Mouse (Mus musculus) urinary bladder, adult 2 months (tissue): ENCODE measurements around the gene Mrps18b. TPM values are rescaled to one million over a fixed set of nuclear protein-coding genes. Genes with fewer than 3 reads are reported as not detected.

ENCODE experiments used
- DNase-seq: peaks from one replicate; pipeline ENCODE4 v3.0.0; 2022; ENCODE audit warnings: low spot score
- polyA plus RNA-seq: library from polyadenylated mRNA; depleted of rRNA; stranded (reverse); fragments of >200 nt; gene quantifications from 2 replicates; pipeline ENCODE4 v1.2.3, GENCODE M21; 2012

Gene Mrps18b
- polyA plus RNA-seq, 1 experiment: 90.8 TPM

DNA sequence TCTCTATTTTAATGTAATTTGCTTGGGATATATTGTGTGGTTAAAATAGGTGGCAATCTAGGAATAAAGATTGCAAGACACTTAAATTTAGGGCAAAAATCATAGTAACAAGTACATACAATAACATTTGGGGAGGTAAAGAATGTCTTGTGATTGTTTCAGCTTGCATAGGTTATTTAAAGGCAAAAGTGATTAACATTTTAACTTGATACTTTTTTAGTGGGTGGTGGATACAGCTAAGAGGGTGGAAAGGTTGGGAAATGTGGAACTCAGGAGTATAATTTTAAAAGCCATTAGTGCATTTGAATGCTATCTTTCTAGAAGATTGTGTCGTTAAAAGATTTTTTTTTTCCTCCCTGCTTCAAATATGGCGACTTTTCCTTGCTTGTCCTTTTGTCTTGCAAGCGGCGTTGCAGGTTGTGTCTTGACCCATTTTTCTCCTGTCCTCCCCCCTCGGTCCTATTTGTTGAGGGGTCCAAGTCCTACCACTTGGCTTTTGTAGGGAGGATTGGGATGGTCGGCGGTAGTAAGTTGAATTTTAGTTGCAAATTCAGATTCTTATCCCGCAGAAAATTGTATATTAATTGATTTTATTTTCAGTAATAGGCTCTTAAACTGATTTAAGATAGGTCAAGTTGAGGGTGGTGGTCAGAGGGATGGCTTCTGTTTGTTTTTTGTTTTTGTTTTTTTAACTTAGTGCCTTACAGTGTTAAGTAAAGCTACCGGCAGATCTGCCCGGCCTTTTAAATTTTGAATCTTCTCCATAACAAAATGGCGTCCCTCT, 2.3 kb upstream of the Mrps18b start:
- DNase-seq: no peak

DNA sequence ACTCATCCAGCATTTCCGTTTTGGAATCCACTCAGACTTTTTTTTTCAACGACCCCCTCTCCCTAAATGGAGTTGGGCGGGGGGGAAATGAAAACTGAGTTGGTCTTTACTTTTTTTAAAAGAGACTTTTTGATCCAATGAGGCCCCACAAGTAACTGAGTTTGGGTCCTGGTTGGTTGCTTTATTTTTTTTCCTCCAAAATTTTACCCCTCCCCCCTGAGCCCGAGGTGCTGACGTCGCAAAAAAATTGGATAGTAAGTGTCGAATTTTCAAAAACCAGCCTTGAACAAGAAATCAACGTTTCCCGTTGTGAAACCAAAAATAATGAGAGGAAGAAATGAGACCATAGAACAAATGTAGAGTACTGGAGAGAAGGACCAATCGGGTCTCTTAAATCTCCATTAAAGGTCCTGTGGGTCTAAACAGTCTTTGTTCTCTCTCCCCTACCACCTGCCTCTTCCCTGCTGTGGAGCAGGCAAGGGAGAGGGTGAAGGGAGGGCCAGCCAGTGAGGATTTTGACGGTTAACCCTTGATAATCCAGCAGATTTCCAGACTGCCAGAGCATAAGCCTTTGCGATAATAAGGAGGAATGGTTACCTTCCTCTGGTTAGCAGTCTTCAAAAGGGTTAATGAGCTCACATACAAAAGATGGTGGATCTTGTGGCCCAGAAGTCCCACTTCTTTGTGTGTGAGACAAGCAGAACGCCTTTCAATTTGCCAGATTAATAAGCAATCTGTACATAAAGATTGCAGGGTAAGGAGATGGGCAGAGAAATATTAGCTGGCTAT, 1.5 kb upstream of the Mrps18b start:
- no peak for DNase-seq

DNA sequence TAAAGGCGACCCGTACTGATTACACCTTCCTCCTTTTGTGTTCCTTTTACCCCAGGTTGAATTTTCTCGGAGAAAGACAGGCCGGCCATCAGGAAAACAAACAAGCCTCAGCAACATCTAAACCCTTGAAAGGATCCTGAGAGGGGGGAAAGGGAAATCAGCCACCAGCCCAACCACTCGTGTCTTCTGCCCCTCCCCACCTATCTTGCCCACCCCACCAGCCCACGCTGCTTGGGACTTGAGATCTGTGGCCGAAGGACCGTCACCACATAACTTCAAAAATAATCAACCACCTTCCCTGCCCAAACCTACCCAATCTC, 914 bp upstream of the Mrps18b start:
- no peak for DNase-seq

DNA sequence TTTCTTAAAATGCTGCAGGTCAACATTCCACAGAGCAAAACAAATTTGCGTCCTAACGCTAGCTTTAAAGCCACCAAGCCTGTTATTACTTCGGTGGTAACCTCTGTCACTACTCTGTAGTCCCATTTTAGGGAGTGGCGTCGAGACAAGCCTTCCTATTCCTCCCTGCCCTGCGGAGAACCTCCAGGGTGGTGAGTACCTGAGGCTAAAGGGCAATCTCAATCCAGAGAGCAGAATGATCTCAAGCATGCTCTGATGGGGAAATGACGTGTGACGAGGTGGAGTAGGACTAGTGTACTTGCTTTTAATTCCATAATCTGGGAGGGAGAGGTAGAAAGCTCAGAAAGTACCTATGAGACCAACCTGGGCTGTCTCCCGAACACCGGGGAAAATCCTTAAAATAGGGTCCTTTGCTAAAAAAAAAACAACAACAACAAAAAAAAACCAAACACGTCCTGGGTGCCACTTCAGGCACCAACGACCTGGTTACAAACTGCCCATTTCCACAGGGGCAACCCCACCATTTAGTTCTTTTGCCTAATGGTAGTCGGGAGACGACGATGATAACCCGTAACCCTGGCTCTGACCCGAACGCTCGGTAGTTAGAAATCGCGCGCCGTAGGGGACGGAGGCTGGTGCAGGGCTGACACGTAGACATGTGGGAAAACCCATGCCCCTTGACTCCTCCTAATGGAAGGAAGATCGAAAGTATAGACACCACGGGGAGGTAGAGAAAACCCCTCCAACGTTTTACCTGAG, 472 bp downstream of the Mrps18b start:
- no peak for DNase-seq

DNA sequence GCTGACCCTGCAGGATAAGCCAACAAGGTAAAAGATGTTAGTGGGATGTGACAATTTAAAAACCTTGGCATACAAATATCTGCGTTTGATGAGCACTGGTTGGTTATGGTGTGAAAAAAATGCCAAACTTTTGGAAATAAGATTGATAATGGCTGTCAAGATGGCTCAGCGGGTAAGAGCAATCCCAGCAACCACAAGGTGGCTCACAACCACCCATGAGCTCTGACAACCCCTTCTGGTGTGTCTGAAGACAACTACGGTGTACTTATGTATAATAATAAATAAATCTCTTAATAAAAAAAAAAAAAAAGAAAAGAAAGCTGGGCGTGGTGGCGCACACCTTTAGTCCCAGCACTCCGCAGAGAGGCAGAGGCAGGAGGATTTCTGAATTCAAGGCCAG, 1.2 kb downstream of the Mrps18b start:
- DNase-seq: no peak

DNA sequence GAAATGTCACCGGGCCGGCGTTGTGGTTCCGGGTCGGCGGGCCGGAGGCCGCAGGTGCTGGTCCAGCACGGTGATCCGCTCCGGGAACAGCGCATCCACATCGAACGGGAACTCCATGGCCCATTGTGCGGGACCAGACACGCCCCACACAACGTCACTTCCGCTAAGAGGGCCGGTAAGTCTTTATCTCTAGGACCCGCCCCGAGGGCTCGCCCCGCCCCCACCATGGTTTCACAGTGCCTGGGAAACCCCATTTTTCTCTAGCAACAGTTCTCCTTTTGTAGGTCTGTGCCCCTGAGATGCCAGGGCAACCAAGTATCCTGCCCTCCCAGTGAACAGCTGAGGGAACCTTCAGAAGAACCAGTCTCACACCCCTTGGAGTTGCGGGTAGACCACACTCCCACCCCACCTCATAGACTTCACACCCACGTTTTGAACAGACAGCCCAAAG, 6.2 kb downstream of the Mrps18b start, which contains the start of gene Atat1:
Gene Atat1, minus strand, starts transcription at position 157 of the 451 bp plus-strand sequence.
- DNase-seq: peak; percentile 79

DNA sequence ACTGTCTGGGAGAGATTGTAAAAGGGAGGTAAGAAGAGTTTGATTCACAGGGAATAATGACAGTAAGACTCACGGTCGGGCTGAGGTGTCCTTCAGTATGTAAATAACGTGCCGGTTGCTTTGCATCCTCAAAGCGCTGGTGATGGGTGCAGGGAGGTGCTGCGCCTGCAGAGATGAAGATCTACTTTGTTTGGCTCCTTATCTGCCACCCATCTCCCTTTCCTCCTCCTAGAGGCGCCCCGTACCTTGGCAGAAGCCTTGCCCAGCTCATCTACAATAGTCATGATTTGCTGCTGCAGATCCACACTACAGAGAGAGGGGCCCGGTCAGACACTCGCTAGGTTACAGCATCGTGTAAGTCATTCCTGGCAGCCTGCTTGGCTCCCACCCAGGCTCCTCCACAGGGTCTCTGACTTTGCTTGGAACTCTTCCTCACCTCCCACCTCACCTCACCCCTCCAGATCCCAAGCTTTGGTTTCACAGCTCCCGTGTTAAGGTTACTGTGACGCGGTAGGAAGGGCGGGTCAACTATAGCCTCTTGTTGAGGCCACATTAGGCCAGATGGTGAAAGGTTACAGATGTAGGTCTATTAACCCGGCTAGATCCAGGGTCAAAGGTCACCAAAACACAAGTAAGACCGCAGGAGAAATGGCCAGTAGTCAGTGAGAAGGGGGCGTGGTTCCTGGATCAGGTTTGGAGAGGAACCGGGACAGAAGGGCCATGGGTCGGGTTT, 6.8 kb downstream of the Mrps18b start:
- DNase-seq: no peak

DNA sequence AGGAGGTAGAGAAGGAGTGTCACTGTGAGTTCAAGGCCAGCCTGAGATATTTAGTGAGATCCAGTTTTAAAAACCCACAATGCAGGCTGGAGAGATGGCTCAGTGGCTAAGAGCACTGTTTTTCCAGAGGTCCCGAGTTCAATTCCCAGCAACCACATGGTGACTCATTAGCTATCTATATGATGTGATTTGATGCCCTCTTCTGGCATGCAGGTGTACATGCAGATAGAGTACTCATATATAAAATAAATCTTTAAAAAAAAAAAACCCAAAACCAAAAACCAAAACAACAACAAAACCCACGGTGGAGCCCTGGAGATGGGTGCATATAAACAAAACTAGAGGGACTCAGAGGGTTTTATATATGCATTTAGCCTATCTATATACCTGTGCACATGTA, 8.6 kb downstream of the Mrps18b start:
- DNase-seq: no peak

DNA sequence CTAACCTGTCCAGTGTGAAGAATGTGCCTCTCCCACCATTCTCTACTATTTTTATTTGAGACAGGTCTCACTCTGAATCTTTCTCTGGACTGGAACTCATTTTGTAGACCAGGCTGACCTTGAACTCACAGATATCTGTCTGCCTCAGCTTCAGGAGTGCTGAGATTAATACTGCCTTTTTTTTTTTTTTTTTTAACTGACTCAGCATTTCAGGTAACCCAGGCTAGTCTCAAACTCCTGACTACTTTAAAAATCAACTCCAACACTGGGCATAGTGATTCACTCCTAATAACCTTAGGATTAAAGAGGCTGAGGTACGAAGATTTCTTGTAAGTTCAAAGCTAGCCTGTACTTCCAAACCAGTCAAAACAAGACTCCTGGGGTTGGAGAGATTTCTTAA, 10.6 kb downstream of the Mrps18b start:
- DNase-seq: no peak

DNA sequence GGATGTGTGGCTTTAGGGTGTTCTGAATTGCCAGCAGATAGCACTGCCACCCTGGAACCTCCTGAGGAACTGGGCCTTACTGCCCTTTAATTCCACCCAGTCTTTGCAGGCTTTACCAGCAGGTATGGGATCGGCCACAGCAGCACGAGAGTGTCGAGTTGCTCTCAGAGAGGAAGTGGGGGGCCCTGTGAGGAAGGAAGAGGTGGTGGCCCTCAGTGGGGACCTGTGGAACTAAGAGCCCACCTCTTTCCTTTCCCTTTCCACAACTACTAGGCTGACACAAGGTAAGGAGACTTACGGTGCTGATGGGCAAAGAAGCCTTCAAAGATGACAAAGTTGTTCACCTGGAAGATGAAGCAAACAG, 12.2 kb downstream of the Mrps18b start:
- no peak for DNase-seq

DNA sequence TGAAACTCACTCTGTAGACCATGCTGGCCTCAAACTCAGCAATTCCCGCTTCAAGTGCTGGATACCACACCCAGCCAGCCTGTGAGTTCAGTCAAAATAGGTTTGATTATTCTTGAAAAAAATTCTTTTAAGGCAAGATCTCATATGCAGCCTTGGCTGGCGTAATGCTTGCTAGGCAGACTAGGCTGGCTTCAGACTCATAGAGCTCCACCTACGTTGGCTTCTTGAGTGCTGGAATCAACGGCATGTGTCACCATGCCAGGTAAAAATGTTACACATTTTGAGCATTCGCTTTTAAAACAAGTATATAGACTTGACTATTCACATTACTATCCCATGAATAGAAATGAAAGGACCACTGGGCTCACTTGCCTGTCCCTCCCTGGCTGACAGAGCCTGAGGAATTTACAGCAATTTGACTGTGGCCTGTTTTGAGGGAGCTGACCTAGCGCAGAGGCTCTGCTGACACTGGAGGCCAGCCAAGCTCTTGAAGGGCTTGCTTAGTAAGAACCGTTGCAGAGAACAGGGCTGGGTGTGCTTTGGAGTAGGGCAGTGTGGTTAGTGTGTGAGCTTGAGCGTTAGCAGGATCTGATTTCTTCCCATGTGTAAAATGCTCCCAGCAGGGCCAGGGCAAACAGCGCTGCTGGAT, 12.7 kb downstream of the Mrps18b start:
- DNase-seq: no peak

DNA sequence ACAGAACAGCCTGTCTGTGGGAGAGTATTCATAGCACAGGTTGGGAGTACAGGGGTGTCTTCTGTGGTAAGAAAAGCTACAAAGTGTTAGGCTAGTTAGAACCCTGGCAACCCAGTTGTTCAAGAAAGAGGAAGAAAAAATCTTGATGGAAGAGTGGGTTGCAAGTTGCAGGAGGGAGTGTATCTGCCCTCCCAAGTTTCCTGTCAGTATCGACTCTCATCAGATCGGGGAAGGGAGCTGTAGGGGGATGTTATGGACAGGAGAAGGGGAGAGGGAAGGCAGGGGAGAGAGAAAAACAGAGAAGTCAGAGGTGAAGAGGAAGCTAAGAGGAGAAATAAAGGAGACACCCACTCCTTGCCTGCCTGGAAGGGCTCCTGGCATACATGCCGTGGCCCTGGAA, 15.6 kb downstream of the Mrps18b start:
- DNase-seq: no peak

DNA sequence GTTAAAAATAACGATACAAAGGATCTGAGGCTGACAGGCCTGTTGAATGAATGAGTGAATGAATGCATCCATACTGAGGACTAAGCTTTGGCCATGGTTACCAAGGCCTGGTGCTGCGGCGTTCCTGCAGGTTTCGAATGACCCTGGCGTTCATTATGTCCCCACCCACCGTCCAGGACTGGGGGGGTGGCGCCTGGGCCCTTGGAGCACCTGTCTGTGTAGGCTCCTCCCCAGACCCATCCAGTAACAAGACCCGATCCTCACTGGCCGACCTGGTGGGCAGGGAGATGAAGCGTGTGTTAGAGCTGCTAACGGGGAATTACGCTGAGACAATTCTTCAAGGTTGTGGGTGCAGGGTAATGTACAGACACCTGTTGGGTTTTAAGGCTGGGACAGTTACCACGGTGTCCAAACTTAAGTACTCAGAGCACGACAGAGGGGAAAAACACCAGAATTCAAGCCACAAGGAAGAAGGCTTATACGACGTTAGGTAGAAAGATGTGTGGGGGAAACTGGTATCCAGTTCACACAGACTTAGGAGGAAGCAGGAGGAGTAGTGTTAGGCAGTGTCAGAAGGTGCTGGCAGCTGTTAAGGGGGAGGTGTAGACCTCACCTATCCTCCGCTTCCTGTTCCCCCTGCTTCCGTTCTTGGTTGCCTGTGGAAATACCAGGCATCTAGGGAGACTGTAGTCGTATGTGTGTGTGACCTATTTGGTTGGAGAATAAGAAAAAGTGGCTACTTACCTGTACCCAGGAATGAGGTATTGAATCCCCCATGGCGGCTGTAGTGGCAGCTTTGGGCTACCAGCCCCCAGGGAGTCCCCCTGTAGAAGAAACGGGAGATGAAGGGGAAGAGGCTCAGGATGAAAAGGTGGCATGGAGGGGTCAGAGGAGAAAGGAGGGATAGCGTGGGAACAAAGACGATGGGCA, 18.3 kb downstream of the Mrps18b start:
- DNase-seq: no peak

DNA sequence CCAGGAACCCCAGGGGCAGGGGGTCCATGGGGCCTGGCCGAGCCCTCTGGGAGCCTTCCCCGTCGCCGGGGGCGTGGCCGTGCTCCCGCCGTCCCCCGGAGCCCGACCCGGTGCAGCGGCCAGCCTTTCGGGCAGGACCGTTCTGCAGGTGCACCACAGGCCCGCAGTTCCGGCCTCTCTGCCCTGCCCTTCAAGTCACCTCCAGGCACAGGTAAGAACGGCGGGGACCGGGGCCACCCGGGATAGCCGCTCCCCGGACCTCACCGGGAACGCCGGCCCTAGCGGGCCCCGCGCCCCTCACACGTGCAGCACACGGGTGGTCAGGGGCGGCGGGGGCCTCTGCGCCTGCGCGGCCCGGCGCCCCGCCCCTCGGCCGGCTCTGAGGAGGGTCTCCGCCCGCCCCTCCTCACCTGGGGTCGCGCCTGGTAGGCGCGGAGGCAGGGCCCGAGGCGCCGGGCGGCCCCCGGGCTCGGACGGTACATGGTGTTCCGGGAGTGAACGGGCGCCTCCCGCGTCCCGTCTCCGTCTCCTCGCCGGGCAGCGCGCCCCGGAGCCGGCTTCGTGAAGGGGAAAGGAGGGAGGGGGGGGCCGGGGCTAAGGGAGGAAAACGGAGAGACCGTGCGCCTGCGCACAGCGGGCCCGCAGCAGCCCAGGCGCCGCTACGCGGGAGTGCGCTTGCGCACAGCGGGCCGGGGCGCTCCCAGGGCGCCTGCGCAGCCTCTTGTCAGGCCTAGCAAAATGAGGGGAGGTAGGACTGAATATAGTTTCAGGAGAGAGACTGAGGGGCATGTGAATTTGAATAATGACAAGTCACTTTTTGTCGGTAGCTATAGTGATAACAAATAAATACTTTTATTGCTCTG, 19.2 kb downstream of the Mrps18b start, which contains the start of gene 2310061I04Rik:
Gene 2310061I04Rik, minus strand, starts transcription at position 651 of the 863 bp plus-strand sequence.
- peak; percentile 84 for DNase-seq

DNA sequence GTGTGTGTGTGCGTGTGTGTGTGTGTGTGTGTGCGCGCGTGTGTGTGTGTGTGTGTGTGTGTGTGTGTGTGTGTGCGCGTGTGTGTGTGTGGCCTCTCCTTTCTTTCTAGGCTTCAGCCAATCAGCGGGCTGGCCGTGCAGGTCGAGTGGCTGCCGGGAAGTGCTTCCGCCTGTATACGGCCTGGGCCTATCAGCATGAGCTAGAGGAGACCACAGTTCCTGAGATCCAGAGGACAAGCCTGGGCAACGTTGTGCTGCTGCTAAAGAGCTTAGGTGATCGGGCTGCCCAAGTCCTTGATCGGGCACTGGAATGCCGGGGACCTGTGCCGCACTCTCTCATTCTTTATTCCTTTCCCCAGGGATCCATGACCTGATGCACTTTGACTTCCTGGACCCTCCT, 28.5 kb downstream of the Mrps18b start:
- DNase-seq: no peak

DNA sequence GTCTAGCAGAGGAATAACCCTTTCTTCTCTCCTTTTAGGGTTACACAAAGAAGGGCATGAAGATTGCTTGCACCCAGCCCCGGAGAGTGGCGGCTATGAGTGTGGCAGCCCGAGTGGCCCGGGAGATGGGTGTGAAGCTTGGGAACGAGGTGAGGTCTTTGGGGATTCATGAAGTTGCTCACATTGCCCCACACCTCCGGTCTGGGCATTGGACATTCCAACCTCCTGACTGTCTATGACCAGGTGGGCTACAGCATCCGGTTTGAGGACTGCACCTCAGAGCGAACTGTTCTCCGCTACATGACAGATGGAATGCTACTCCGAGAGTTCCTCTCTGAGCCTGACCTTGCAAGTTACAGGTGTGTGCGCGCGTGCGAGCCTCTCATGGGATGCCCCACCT, 32.4 kb downstream of the Mrps18b start:
- no peak for DNase-seq

DNA sequence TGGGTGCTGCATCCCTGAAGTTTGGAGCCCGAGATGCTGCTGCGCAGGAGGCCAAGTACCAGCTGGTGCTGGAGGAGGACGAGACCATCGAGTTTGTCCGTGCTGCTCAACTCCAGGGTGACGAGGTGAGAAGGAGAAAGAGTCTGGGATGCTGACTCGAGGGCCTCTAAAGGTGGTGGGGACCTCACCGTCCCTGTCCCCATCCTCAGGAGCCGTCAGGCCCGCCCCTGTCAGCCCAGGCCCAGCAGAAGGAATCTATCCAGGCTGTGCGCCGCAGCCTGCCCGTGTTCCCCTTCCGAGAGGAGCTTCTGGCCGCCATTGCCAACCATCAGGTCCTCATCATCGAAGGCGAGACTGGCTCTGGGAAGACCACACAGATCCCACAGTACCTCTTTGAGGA, 33.3 kb downstream of the Mrps18b start:
- no peak for DNase-seq

DNA sequence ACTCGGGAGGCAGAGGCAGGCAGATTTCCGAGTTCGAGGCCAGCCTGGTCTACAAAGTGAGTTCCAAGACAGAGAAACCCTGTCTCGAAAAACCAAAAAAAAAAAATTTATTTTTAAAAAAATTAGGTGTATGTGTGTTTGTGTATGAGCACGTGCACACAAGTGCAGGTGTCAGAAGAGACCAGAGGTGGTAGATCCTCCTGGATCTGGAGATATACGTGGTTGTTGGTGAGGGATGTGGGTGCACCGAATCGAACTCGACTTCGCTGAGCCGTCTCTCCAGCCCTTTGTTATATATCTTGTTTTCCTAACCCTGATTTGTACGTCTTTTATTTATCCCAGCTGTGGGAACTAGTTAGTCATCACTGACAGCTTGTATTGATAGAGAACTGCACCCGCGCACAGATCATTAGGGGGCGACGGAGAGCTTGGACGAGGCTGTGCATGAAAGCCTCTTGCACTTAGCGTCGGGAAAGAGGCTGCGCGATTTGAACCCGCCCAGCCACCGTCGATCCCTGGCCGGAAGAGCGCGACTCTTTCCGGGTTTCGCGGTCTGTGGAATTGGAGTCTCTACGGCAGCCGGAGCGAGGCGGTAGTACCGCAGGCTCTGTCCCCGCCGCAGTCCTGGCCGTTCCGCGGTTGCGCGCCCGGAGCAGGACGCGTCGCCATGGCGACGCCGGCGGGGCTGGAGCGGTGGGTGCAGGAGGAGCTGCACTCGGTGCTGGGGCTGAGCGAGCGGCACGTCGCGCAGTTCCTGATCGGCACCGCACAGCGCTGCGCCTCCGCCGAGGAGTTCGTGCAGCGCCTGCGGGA, 36.7 kb downstream of the Mrps18b start, which contains the start of gene Dhx16:
Gene Dhx16, plus strand, starts transcription at position 575 of the 813 bp plus-strand sequence.
- peak; percentile 84 for DNase-seq
